Mouse (Mus musculus): ENCODE data around the gene Dll3. TPM values are rescaled to one million over a fixed set of nuclear protein-coding genes. Genes with fewer than 3 reads are reported as not detected.

The Dll3 gene
- polyA plus RNA-seq, 1 experiment from 2014 or later, result 58.9 TPM

Other genes with a start within 250 kb of the Dll3 start
- 0.31 TPM in 1 of 2 replicates, not detected in the other for gene Fcgbp, start 231.0 kb downstream of the Dll3 start, polyA plus RNA-seq (2016; fragmentation: Nextera tagmentation; extraction: Ambion mirVana)
- gene 9530053A07Rik, start 172.8 kb downstream of the Dll3 start, polyA plus RNA-seq (2016; fragmentation: Nextera tagmentation; extraction: Ambion mirVana), result 0.09 and 0.12 TPM in 2 replicates
- gene Fbl, start 132.5 kb downstream of the Dll3 start, polyA plus RNA-seq (2016; fragmentation: Nextera tagmentation; extraction: Ambion mirVana), result 115 and 120 TPM in 2 replicates
- 21.5 and 21.7 TPM in 2 replicates for gene Dyrk1b, start 122.8 kb downstream of the Dll3 start, polyA plus RNA-seq (2016; fragmentation: Nextera tagmentation; extraction: Ambion mirVana)
- 19.3 and 20.0 TPM in 2 replicates for gene Eid2, start 34.4 kb downstream of the Dll3 start, polyA plus RNA-seq (2016; fragmentation: Nextera tagmentation; extraction: Ambion mirVana)
- 26.7 and 28.4 TPM in 2 replicates for gene Eid2b, start 24.5 kb downstream of the Dll3 start, polyA plus RNA-seq (2016; fragmentation: Nextera tagmentation; extraction: Ambion mirVana)
- 0.34 and 0.82 TPM in 2 replicates for gene Selenov, start 11.1 kb downstream of the Dll3 start, polyA plus RNA-seq (2016; fragmentation: Nextera tagmentation; extraction: Ambion mirVana)
- 142 and 160 TPM in 2 replicates for gene Timm50, start 9.8 kb upstream of the Dll3 start, polyA plus RNA-seq (2016; fragmentation: Nextera tagmentation; extraction: Ambion mirVana)
- gene Supt5, start 36.5 kb upstream of the Dll3 start, polyA plus RNA-seq (2016; fragmentation: Nextera tagmentation; extraction: Ambion mirVana), result 105 and 112 TPM in 2 replicates
- 514 and 573 TPM in 2 replicates for gene Rps16, start 48.4 kb upstream of the Dll3 start, polyA plus RNA-seq (2016; fragmentation: Nextera tagmentation; extraction: Ambion mirVana)
- 71.7 and 74.9 TPM in 2 replicates for gene Plekhg2, start 70.4 kb upstream of the Dll3 start, polyA plus RNA-seq (2016; fragmentation: Nextera tagmentation; extraction: Ambion mirVana)
- gene Zfp36, start 78.0 kb upstream of the Dll3 start, polyA plus RNA-seq (2016; fragmentation: Nextera tagmentation; extraction: Ambion mirVana), result 6.3 and 7.3 TPM in 2 replicates
- 39.6 and 42.2 TPM in 2 replicates for gene Med29, start 90.5 kb upstream of the Dll3 start, polyA plus RNA-seq (2016; fragmentation: Nextera tagmentation; extraction: Ambion mirVana)
- gene Paf1, start 90.7 kb upstream of the Dll3 start, polyA plus RNA-seq (2016; fragmentation: Nextera tagmentation; extraction: Ambion mirVana), result 83.9 and 85.9 TPM in 2 replicates
- gene Gmfg, start 135.2 kb upstream of the Dll3 start, polyA plus RNA-seq (2016; fragmentation: Nextera tagmentation; extraction: Ambion mirVana), result 5.9 and 6.5 TPM in 2 replicates
- 14.0 and 15.9 TPM in 2 replicates for gene Lrfn1, start 149.7 kb upstream of the Dll3 start, polyA plus RNA-seq (2016; fragmentation: Nextera tagmentation; extraction: Ambion mirVana)
- not detected in 2 replicates for gene Ifnl2, start 208.2 kb upstream of the Dll3 start, polyA plus RNA-seq (2016; fragmentation: Nextera tagmentation; extraction: Ambion mirVana)
- not detected in 2 replicates for gene Ifnl3, start 220.6 kb upstream of the Dll3 start, polyA plus RNA-seq (2016; fragmentation: Nextera tagmentation; extraction: Ambion mirVana)
- not detected in 2 replicates for gene Sycn, start 238.6 kb upstream of the Dll3 start, polyA plus RNA-seq (2016; fragmentation: Nextera tagmentation; extraction: Ambion mirVana)
- gene Nccrp1, start 245.0 kb upstream of the Dll3 start, polyA plus RNA-seq (2016; fragmentation: Nextera tagmentation; extraction: Ambion mirVana), result not detected in 2 replicates

Data from hindbrain, embryonic 12.5 days (tissue).